Mouse (Mus musculus) hindbrain, embryonic 13.5 days (tissue): ENCODE results near the gene Gm20388. TPM values are rescaled to one million over a fixed set of nuclear protein-coding genes. Genes with fewer than 3 reads are reported as not detected.

Source experiments
- ATAC-seq: fragments of 200-750 bp; cut with Nextera tagmentation; 2 replicates; pipeline ENCODE4 v1.8.0; 2017; ENCODE audit warnings: moderate TSS enrichment; ENCODE audit not compliant: low FRiP score
- H3K27ac ChIP-seq: fragments of 300-500 bp; sonication (generic); 2 replicates; pipeline ENCODE4 v1.5.1; 2015; ENCODE audit warnings: inconsistent platforms, mild to moderate bottlenecking, moderate library complexity
- H3K27me3 ChIP-seq: fragments of 300-500 bp; sonication (generic); 2 replicates; pipeline ENCODE4 v1.6.1; 2015; ENCODE audit warnings: mild to moderate bottlenecking, inconsistent platforms
- H3K36me3 ChIP-seq: fragments of 300-500 bp; sonication (generic); 2 replicates; pipeline ENCODE4 v1.6.1; 2015; ENCODE audit warnings: mild to moderate bottlenecking, inconsistent platforms
- H3K4me1 ChIP-seq: fragments of 300-500 bp; sonication (generic); replicated peaks from 2 replicates; pipeline ENCODE4 v1.6.1; 2015; ENCODE audit warnings: inconsistent platforms
- H3K4me2 ChIP-seq: fragments of 300-500 bp; sonication (generic); 2 replicates; pipeline ENCODE4 v1.6.1; 2015; ENCODE audit warnings: inconsistent platforms, mild to moderate bottlenecking, moderate library complexity
- H3K4me3 ChIP-seq: fragments of 300-500 bp; sonication (generic); 2 replicates; pipeline ENCODE4 v1.5.1; 2015; ENCODE audit warnings: mild to moderate bottlenecking, inconsistent platforms
- H3K9ac ChIP-seq: fragments of 300-500 bp; sonication (generic); 2 replicates; pipeline ENCODE4 v1.6.1; 2015; ENCODE audit warnings: mild to moderate bottlenecking, inconsistent platforms
- H3K9me3 ChIP-seq: fragments of 300-500 bp; sonication (generic); 2 replicates; pipeline ENCODE4 v1.6.1; 2016; ENCODE audit warnings: inconsistent platforms
- WGBS: fragments of 180-500 bp; shearing (Covaris S2); methylation state at CpG from one replicate; pipeline ENCODE4 v1.1.7; 2015; 5-methylcytosine and 5-hydroxymethylcytosine counted together
- polyA plus RNA-seq: library from polyadenylated mRNA; unstranded; fragments of >200 nt; fragmentation: Nextera tagmentation; extraction: Ambion mirVana; gene quantifications from 2 replicates; pipeline ENCODE4 v1.2.1, GENCODE M21; 2015

Gene Gm20388
- polyA plus RNA-seq, 1 experiment from 2014 or later = 1.9 TPM

DNA sequence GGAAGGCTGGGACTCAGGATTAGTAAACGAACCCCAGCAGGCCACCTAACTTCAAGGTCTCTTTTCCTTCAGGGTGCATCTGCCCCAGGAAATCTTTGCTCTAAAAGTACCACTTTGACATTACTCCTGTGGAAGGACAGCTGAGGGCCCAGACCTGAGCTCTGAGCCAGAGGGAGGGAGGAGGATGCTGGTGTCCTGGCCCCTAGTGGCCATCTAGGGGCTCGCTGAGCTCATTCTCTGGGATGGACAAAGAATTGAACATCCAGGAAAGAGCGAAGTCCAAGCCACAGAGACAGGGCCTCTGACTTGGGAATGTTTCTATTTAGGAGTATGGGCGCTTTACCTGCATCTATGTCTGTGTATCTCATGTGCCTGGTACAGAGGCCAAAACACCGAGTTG, 4441.0 kb downstream of the Gm20388 start:
- no peaks in the 10 kb centered on the region for H3K27me3 ChIP-seq
- peaks cover 13% of the 10 kb centered on the region; the same call in 1 of the 2 replicates for H3K4me1 ChIP-seq
- 65% methylated on average over 5 of the region's 5 CpGs for WGBS
- H3K4me2 ChIP-seq = no peak overlapping the region
- ATAC-seq = no peak
- H3K9ac ChIP-seq = no peak overlapping the region
- H3K9me3 ChIP-seq = 0 out of 2 replicates have a peak, but pooled peaks cover 7% of the 10 kb centered on the region
- H3K4me3 ChIP-seq = no peak overlapping the region
- H3K36me3 ChIP-seq = no peaks in the 10 kb centered on the region
- H3K27ac ChIP-seq = no peak overlapping the region

DNA sequence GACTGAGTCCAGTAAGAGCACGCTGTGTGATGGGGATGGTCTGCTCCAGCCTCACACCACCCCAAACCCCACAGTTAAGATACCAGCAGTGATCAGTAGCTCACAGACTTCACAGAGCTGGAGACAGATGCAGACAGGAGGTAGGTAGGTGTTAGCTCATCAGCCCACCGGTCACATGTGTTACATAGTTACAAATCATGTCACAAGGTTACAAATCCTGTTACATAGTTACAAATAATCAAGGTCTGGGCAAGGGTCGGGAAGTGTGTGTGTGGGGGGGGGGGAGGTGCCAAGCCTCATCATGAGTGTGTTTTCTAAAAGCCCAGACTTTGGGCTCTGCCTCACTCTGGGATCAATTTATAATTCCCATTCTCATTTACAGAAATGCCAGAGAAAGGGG, 4450.3 kb downstream of the Gm20388 start:
- H3K4me1 ChIP-seq = no peaks in the 10 kb centered on the region
- 0 out of 2 replicates have a peak, but pooled peaks cover 4% of the 10 kb centered on the region for H3K9me3 ChIP-seq
- H3K4me3 ChIP-seq = no peak overlapping the region
- H3K27ac ChIP-seq = no peak overlapping the region
- no peak overlapping the region for H3K4me2 ChIP-seq
- WGBS = 80% methylated on average over 3 of the region's 3 CpGs
- H3K27me3 ChIP-seq = no peaks in the 10 kb centered on the region
- ATAC-seq = no peak
- no peak overlapping the region for H3K9ac ChIP-seq
- H3K36me3 ChIP-seq = no peaks in the 10 kb centered on the region

DNA sequence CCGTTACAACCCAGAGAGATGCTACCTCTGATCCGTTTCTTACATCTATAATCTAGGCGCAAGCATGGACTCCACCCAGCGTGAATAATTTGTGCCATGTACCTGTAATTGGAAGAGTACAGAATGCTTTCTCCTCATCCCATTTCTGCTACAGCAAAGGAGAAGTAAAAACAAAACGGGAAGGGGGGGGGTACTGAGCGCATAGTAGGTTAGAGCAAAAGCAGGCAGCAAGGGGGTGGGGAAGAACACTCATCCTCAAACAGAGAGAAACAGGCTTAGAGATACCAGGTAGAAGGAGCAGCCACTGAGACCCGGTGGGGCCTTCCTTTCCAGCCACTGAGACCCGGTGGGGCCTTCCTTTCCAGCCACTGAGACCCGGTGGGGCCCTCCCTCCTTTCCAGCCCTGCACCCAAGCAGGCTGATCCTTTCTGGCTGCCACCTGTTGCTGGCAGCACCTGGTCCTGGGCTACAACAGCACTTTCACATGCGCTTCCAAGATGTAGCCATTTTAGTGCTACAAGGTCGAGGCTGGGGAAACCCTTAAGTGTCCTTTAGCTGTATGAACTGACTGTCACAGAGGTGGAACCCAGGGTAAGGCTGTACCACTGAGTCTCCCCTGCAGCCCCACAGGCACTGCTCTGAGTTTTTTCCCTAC, 4451.3 kb downstream of the Gm20388 start:
- 82% methylated on average over 11 of the region's 11 CpGs for WGBS
- Histone ChIP-seq H3K4me1 (no peaks in the 10 kb centered on the region), H3K9me3 (no peaks in the 10 kb centered on the region), H3K4me2 (no peak overlapping the region), H3K9ac (no peak overlapping the region), H3K4me3 (no peak overlapping the region), H3K36me3 (0 out of 2 replicates have a peak, but pooled peaks cover 2% of the 10 kb centered on the region), H3K27ac (no peak overlapping the region), H3K27me3 (no peaks in the 10 kb centered on the region)
- no peak for ATAC-seq

DNA sequence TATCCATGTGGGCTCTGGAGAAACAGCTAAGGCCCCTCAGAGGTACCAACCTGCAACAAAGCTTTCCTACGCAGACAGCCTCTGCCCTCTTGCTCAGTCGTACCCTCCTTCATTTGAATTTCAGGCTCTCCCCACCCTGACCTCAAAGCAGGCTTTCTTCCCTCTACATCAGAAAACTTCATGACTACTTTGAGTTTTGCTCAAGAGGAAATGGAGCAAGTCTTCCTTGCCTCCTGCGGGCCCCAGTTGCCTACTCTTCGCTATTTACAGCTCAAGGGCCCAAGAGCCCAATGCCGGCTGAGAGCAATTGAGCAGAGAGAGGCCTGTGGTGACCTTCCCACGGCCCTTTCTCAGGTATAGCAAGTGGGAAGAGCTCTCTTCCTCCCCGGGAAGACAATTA, 4451.9 kb downstream of the Gm20388 start:
- Histone ChIP-seq H3K9me3 (no peaks in the 10 kb centered on the region), H3K4me3 (no peak overlapping the region), H3K27ac (no peak overlapping the region), H3K4me1 (no peaks in the 10 kb centered on the region), H3K9ac (no peak overlapping the region), H3K36me3 (0 out of 2 replicates have a peak, but pooled peaks cover 8% of the 10 kb centered on the region), H3K4me2 (no peak overlapping the region), H3K27me3 (no peaks in the 10 kb centered on the region)
- ATAC-seq = no peak
- WGBS = 82% methylated on average over 7 of the region's 7 CpGs

DNA sequence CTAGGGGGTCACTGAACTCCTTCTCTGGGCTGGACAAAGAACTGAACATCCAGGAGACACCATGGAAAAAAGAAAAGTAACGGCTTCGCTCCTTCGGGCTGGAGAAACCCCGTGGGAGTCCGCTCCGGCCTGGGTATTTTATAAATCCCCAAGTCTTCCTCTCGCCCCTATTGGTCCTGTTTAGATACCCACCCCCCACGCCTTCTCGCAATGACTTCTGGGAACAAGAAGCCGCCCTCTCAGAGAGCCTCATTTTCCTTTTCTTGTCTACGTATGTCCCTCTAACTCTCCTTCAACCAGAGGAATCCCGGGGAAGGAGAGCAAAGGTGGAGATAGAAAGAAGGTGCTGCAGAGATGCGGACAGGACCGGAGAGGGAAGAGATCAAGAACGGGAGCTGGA, 4452.7 kb downstream of the Gm20388 start:
- 93% methylated on average over 15 of the region's 15 CpGs for WGBS
- ATAC-seq = no peak

DNA sequence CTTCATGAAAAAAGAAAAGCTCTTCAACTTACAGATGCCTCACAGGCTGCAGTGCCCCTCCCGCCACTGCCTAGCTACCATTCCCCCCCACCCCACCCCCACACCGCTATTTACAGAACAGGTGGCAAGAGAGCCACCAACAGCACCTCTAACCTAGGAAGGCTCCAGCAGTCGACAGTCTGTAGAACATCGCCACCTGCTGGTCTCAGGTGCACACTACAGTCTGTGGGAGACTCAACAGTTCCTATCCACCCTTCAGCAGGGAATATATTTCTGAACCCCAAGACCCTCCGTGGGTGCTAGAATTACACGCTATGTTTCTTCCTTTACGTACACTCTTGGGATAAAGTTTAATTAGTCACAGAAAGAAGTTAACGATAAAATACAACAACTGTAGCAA, 4457.6 kb downstream of the Gm20388 start:
- 21% methylated on average over 8 of the region's 8 CpGs for WGBS
- Histone ChIP-seq H3K4me3 (no peak overlapping the region), H3K4me2 (no peak overlapping the region), H3K27ac (no peak overlapping the region), H3K36me3 (peaks cover 26% of the 10 kb centered on the region), H3K9ac (no peak overlapping the region), H3K9me3 (no peaks in the 10 kb centered on the region), H3K27me3 (no peaks in the 10 kb centered on the region), H3K4me1 (no peaks in the 10 kb centered on the region)
- no peak for ATAC-seq

More for the DNA sequence above, 4452.7 kb downstream of the Gm20388 start:
- H3K9ac ChIP-seq = no peak overlapping the region
- H3K27me3 ChIP-seq = no peaks in the 10 kb centered on the region
- H3K36me3 ChIP-seq = 0 out of 2 replicates have a peak, but pooled peaks cover 8% of the 10 kb centered on the region
- no peaks in the 10 kb centered on the region for H3K9me3 ChIP-seq
- no peak overlapping the region for H3K4me3 ChIP-seq
- H3K4me2 ChIP-seq = no peak overlapping the region
- H3K27ac ChIP-seq = no peak overlapping the region
- no peaks in the 10 kb centered on the region for H3K4me1 ChIP-seq

DNA sequence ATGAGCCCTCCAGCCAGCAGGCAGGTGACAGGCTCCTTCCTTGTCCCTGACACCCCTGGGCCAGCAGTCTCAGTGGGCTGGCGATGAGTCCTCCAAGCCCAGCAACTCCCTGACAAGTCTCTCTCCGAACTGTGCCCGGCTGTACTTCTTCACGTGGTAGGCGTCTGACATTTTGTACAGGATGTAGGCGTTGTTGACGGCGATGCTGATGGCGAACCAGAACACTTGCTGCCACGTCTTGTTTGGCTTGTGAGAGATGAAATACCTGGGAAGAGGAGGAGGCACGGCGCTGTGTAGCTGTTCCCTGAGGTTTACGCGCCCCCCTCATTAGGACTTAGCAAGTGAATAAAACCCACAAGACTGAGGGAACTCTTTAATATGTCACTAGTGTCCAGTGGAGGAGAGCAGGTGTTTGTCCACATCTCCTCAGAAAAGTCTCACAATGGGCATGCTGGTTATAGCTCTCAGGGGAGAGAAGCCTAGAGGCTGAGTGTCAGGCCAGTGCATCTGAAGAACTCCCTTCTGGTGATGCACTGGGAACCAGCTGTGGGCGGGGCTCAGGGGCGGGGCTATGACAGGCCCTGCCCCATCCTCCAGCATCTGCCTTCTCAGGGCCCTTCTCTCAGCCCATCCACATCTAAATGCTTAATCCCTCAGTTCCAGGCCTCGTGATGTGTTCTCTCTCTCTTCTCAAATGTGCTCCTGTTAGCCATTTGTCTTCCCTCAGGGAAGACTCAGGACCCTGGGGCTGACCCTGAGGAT, 4460.0 kb downstream of the Gm20388 start:
- Histone ChIP-seq H3K4me1 (0 out of 2 replicates have a peak, but pooled peaks cover 2% of the 10 kb centered on the region), H3K27ac (no peak overlapping the region), H3K36me3 (peaks cover 37% of the 10 kb centered on the region), H3K27me3 (no peaks in the 10 kb centered on the region), H3K4me2 (no peak overlapping the region), H3K9ac (no peak overlapping the region), H3K4me3 (no peak overlapping the region), H3K9me3 (no peaks in the 10 kb centered on the region)
- WGBS = 75% methylated on average over 17 of the region's 17 CpGs
- ATAC-seq = no peak

DNA sequence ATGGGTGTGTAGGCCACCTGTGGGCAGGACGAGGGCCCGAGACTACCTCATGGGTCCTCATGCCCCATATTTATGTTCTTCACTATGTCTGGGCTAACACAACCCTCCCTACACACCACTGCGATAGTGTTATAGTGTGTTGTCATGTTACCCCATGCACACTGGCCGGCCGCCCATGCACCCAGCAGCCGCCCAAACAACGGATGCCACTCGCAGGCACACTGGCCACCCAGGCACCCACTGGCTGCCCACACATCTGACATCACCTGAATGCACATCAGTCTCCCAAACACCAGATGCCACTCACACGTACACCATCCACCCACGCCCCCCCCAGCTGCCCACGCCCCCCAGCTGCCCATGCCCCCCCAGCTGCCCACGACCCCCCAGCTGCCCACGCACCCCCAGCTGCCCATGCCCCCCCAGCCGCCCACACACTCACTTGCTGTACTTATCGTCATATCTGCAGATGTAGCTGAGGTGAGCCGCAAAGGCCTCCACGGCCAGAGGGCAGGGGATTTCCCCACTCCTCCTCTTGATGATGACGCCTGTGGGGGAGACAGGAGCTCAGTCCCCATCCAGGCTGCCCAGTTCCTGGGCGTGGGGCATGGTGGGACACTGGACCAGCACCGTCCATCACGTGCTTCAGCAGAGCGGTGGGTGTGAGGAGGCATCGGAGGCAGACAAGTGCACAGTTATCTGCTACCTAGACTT, 4460.9 kb downstream of the Gm20388 start:
- no peak for ATAC-seq
- H3K4me2 ChIP-seq = no peak overlapping the region
- no peaks in the 10 kb centered on the region for H3K27me3 ChIP-seq
- 93% methylated on average over 21 of the region's 23 CpGs for WGBS
- H3K9ac ChIP-seq = no peak overlapping the region
- peaks cover 43% of the 10 kb centered on the region for H3K36me3 ChIP-seq
- no peak overlapping the region for H3K27ac ChIP-seq
- H3K4me3 ChIP-seq = no peak overlapping the region
- no peaks in the 10 kb centered on the region for H3K9me3 ChIP-seq
- H3K4me1 ChIP-seq = 0 out of 2 replicates have a peak, but pooled peaks cover 2% of the 10 kb centered on the region

DNA sequence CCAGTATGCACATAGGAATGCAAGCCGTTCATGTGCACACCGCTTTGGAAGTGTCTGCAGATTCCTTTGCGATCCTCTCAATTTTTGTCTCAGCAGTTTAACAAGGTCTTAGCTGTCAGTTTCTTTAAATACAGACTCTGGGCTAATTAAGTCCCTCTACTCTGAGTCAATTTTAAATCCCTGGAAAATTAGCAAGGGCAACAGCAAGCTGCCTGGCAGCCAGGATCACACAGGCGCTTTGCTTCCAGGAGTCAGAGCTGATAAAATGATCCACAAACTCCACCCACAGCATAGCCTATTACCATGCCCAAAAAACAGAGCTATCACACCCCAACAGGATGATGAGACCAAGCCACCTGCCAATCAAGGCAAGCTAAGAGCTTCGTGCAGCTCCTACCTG, 4463.1 kb downstream of the Gm20388 start:
- Histone ChIP-seq H3K36me3 (peaks cover 45% of the 10 kb centered on the region), H3K27me3 (no peaks in the 10 kb centered on the region), H3K9ac (no peak overlapping the region), H3K27ac (no peak overlapping the region), H3K4me3 (no peak overlapping the region), H3K9me3 (no peaks in the 10 kb centered on the region), H3K4me1 (0 out of 2 replicates have a peak, but pooled peaks cover 2% of the 10 kb centered on the region), H3K4me2 (no peak overlapping the region)
- ATAC-seq = no peak
- 89% methylated on average over 5 of the region's 5 CpGs for WGBS

DNA sequence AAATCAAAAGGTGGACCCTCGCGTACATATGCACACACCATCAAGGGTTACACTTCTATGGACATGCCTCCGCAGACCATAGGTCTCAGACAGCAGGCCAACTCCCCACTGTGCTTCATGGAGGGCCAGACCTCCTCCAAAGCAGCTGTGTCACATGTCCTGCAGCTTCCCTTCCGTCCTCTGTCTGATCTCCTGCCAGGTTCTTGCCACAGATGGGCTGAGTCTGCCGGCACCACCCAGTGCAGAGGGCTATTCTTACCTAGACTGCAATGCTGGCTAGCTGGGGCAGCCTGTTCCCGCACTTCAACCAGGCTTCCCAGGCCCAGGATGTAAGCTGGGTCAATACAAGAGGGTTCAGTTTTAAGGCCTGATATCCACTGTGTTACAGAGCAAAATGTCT, 4464.5 kb downstream of the Gm20388 start:
- Histone ChIP-seq H3K4me1 (0 out of 2 replicates have a peak, but pooled peaks cover 2% of the 10 kb centered on the region), H3K9ac (no peak overlapping the region), H3K36me3 (peaks cover 45% of the 10 kb centered on the region), H3K4me3 (no peak overlapping the region), H3K4me2 (no peak overlapping the region), H3K27me3 (no peaks in the 10 kb centered on the region), H3K9me3 (no peaks in the 10 kb centered on the region), H3K27ac (no peak overlapping the region)
- WGBS = 70% methylated on average over 6 of the region's 6 CpGs
- no peak for ATAC-seq

DNA sequence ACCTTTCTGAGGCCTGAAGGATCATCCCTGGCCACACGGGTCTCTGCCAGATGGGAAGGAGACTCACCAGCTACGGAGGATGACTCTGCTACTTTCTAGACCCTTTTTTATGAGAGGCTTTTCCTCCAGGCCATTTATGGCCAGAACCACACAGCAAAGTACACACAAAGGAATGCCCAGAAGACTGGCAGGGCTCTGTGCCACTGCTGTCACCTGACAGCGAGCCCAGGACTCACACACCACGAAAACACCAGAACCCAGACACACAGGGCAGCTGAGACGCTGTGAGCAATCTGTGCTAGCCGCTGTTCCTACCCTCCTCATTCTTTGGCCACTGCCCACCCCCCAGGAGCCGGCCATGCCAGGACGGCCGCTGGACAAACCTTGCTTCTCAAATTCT, 4465.1 kb downstream of the Gm20388 start:
- ATAC-seq = no peak
- WGBS = 87% methylated on average over 9 of the region's 9 CpGs
- H3K27ac ChIP-seq = no peak overlapping the region

DNA sequence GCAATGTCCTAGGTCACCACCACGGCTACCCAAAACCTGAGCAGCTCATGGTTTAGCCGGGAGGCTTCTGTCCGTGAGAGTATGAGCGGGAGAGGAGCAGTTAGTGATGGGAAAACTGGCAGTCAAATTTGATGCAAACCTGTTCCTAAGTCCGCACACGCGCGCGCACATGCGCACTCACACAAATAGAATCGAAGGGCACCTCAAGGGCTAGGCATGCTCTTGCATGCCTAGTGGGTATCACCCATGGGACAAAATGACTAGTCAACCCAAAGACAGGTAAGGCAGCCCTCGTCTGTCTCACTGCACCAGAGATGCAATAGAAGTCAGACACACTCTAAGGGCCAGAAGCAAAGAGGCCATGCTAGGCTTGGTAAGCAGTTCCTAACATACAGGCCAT, 4465.8 kb downstream of the Gm20388 start:
- H3K27me3 ChIP-seq = no peaks in the 10 kb centered on the region
- no peak overlapping the region for H3K27ac ChIP-seq
- 0 out of 2 replicates have a peak, but pooled peaks cover 3% of the 10 kb centered on the region for H3K4me1 ChIP-seq
- peaks cover 40% of the 10 kb centered on the region for H3K36me3 ChIP-seq
- H3K9ac ChIP-seq = no peak overlapping the region
- WGBS = 94% methylated on average over 12 of the region's 12 CpGs
- no peak for ATAC-seq
- no peaks in the 10 kb centered on the region for H3K9me3 ChIP-seq
- H3K4me2 ChIP-seq = no peak overlapping the region
- no peak overlapping the region for H3K4me3 ChIP-seq

More for the DNA sequence above, 4465.1 kb downstream of the Gm20388 start:
- Histone ChIP-seq H3K27me3 (no peaks in the 10 kb centered on the region), H3K36me3 (peaks cover 44% of the 10 kb centered on the region), H3K4me2 (no peak overlapping the region), H3K4me1 (0 out of 2 replicates have a peak, but pooled peaks cover 2% of the 10 kb centered on the region), H3K9ac (no peak overlapping the region), H3K9me3 (no peaks in the 10 kb centered on the region), H3K4me3 (no peak overlapping the region)
